Mouse (Mus musculus) lung, adult 18-20 months (tissue): ENCODE data around the gene Pth2.
A peak's percentile ranks its signal among the peaks of the same experiment; 100 is the strongest.

Source experiments
- DNase-seq, 2 experiments: peaks; one replicate each; pipeline ENCODE4 v3.0.0; 2022; ENCODE audit warnings: mixed read lengths in 2 of 2

Pth2 gene

DNA sequence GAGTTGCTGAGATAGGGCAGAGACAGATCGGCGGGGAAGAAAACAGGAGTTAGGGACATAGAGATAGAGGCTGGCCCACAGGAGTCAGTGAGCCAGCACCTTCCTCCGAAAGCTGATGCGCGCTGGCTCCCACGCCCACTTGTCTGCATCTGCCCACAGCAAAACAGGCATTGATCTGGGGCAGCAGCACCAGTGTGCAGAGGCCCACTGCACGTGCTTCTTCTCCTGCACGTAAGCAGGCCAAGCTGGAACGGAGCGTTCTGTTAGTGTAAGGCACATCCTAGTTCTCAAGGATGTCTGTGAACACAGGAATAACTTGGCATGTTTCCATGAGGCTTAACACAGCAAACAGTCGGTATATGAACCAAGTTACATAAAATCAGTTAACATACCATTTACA is 18.2 kb downstream of the Pth2 start:
- no peak for DNase-seq

GRCm38 (mm10) chr7:45202654-45203053 is 21.9 kb downstream of the Pth2 start:
- DNase-seq, result no peak

DNA sequence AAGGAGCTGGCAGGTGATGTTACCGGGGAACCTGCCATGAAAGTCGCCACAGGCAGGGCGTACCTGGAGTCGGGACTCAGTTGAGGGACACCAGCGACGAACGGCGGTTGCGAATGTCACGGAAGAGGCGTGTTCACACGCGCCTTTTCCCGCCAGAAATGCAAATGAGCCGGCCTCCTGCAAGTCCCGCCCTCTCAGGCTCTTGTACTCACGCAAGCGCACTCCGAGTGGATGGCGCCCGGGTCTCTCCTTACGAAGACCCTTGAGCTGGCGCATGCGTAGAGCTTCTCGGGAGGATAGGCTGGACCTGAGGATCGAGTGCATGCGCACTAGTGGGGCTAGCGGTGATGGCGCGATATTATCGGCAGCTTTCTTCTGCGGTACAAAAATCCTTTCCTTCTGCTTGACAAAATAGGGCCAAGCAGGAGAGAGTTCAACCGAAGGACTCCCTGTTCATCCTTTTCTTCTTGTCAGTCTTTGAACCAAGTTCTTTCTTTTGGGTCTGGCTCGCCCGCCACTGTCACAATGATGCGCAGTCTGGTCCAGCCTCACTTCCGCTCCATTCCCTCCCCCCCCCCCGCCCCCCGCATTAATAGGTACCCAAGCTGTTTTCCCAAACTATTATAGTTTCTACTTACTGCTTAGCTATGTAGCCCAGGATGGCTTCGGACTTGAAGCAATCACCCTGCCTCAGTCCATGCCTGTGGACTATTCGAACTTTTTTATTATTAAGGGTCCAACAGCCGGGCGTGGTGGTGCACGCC is 23.8 kb downstream of the Pth2 start, which contains the start of gene Ccdc155:
TSS of gene Ccdc155 (minus strand) at position 513 of the 764 bp plus-strand sequence.
- peak; percentile 94 to 96 for DNase-seq

- DNase-seq, result no peak
Measured at GRCm38 (mm10) chr7:45208260-45208659, 27.5 kb downstream of the Pth2 start.

GRCm38 (mm10) chr7:45211070-45211469 is 30.3 kb downstream of the Pth2 start:
- DNase-seq, result no peak

GRCm38 (mm10) chr7:45211851-45212251 is 31.1 kb downstream of the Pth2 start, which contains the start of gene Dkkl1:
Dkkl1 (minus strand) TSS chr7:45212147.
- DNase-seq, result no peak

DNA sequence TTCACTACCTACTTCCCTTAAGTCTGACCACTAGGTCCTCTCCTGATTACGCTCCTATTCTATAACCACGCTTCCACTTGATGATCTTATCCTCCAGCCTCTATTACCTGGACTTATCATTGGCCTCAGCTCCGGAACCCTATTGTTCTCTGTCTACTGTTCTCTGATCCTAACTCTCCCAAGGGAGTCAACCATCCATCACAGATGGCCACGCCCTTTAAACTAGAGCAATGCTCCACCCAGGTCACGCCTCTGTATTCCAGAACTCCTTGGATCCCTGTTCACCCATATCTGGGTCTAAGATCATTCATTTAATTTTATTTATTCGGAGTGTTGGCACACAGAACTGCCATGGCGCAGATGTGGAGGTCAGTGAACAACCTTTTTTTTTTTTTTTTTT is 31.6 kb downstream of the Pth2 start:
- no peak for DNase-seq

- no peak for DNase-seq
Measured at GRCm38 (mm10) chr7:45213708-45214107, 32.9 kb downstream of the Pth2 start.

DNA sequence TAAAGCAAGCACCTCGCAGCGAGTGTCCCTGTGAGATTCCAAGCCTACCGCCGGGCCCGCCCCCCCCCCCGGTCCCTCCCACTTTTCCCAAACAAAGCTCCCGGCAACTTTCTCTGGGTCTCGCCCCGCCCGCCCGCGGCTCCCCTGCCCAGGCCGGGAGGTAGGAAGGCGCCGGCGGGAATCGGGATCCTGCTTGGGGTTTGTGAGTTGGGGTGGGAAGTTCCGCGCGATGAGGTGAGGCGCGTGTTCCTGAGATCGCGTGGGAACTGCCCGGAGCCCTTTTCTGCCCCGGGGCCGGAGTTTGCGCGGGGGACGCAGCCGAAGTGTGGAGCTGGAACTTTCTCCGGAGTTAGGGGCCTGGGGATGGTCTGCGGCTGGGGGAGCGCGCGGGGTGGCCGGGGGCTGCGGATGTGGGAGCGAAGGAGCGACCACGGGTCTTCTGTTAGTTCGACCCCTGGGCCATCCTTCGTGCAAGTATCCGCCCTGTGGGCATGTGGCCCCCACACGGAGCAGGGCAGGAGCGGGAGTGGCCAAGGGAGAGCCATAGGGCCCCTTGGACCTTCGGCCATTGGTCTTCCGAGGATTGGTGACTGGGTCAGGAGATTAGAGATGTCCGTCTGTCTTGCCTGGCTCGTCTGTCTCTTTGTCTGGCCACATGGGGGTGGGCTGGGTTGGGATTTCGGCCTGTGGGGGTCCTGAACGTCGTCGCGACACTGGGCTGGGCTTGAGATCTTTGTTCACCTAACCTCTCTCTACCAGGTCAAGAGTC is 35.1 kb downstream of the Pth2 start, which contains the start of gene Tead2:
TSS of gene Tead2 (plus strand) at position 81 of the 769 bp plus-strand sequence.
- peak; percentile 45 to 64 for DNase-seq

- peak; percentile 52 to 64 for DNase-seq
Measured at GRCm38 (mm10) chr7:45216442-45217183, 35.8 kb downstream of the Pth2 start.

GRCm38 (mm10) chr7:45221680-45222079 is 40.9 kb downstream of the Pth2 start:
- DNase-seq, result no peak

DNA sequence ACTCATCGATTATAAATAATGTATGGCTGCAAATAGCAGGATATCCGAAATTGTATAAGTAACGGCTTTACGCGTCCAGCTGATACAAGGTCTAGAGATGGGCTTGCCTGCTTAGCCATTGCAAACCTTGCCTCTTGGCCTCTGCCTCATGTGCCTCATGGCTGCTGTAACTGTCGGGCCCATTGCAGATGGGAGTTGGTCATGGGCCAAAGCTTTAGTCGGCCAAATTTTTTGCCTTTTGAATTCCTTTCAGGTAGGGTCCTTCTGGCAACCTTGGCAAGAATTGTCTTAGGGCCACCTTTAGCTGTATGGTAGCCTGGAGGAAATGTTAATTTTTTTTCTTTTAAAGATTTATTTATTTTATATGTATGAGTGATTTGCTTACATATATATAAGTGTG is 44.0 kb downstream of the Pth2 start:
- DNase-seq, result no peak

DNA sequence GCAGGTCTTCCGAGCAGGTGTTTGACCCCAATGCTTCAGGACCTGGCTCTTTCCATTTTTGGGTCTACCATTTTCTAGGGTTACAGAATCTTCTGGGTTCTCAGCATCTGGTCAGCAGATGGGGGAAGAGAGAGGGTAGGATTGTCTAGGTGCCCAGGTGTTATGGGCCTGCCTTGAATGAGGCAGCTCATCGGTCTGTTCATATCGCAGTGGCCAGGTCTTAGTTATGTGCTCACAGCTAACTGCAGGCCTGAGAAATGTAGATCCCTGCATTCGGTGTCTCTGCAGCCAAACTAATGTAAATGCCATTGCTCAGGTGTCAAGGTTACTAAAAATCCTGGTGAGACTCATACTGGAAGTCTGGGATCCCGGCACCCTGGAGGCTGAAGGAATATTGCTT is 45.6 kb downstream of the Pth2 start:
- no peak for DNase-seq

DNA sequence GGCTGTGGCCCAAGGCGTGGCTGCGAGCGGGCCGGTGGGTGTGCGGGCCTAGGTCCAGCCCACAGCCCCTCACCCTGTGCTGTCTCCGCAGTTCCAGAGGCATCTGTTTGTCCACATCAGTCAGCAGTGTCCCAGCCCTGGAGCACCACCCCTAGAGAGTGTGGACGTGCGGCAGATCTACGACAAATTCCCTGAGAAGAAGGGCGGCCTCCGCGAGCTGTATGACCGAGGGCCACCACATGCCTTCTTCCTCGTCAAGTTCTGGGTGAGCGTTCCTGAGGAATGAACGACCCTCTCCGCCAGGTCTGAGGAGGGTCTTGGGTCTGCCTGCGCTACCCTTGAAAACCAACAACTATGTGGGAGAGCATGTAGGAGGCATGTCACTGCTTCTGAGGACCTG is 47.8 kb downstream of the Pth2 start:
- DNase-seq, result no peak

DNA sequence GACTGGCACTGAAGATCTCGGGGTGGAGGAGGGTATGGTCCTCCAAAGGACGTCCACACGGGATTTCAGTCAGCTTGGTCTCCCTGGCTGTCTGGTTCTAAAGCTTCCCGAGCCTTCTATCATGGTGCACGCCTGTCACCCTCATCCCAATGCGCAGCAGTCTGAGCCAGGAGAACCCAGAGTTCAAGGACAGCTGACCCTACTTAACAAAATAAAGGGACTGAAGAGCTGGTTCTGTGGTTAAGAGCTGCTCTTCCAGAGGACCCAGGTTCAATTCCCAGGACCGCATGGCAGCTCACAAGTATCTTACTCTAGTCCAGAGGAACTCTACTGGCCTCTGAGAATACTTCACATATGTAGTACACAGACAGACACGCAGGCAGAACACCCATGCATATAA is 48.3 kb downstream of the Pth2 start:
- DNase-seq, result no peak

GRCm38 (mm10) chr7:45229459-45230203 is 48.8 kb downstream of the Pth2 start:
- no peak for DNase-seq

- DNase-seq, result no peak
Measured at GRCm38 (mm10) chr7:45231192-45231591, 50.4 kb downstream of the Pth2 start.
